Mouse (Mus musculus): ENCODE results near the gene Ntf5.

Ntf5 gene

GRCm38 (mm10) chr7:45403532-45404261 lies 9.8 kb upstream of the Ntf5 start:
- no peak for DNase-seq (ENCODE audit: extremely low read depth, low read depth, low spot score)

GRCm38 (mm10) chr7:45405091-45406075 lies 8.1 kb upstream of the Ntf5 start, which contains the start of gene Kcna7:
TSS of gene Kcna7 (plus strand) at chr7:45405653.
- DNase-seq (ENCODE audit: extremely low read depth, low read depth, low spot score), result no peak

GRCm38 (mm10) chr7:45406157-45407156 lies 7.0 kb upstream of the Ntf5 start:
- DNase-seq (ENCODE audit: extremely low read depth, low read depth, low spot score), result no peak

GRCm38 (mm10) chr7:45407836-45408235 lies 5.7 kb upstream of the Ntf5 start:
- no peak for DNase-seq (ENCODE audit: extremely low read depth, low read depth, low spot score)

DNA sequence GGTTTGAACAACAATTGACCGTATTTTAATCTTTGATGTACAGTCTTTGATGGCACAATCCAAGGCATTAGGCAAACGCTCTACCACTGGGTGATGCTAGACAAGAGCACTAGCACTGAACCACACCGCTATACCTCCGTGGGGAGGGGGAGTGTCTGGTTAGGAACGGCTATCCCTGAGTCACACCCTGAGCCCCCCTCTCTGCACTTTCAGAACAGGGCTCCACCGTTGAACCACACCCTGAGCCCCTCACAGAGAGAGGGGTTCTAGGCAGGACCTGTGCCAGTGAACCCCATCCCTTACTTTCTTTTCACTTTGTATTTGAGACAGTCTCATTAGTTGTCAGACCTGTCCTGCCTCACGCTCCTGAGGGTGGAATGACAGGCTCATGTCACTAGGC lies 5.1 kb upstream of the Ntf5 start:
- DNase-seq (ENCODE audit: extremely low read depth, low read depth, low spot score), result no peak

- DNase-seq (ENCODE audit: extremely low read depth, low read depth, low spot score), result no peak
Measured at GRCm38 (mm10) chr7:45408949-45409348, 4.5 kb upstream of the Ntf5 start.

DNA sequence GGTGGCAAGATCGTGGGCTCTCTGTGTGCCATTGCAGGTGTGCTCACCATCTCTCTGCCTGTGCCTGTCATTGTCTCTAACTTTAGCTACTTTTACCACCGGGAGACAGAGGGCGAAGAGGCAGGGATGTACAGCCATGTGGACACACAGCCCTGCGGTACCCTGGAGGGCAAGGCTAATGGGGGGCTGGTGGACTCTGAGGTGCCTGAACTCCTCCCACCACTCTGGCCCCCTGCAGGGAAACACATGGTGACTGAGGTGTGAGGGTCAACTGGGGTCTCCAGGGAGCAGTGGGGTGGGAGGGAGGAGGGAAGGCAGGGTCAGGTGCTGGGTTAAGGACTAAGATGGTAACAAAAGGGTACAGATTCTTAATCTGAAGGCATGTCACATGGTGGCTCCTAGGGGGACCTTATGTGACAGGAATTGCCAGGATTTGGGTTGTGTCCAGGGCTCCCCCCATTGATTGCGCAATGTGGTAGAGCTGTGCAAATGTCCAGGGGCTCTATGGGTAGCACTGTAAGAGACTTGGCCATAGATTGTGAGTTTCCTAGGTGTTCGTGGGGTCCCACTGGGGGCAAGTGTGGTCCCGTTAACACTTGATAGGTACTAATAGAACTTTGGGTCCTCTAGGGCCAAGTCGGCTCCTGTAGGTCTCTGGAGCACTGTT lies 3.9 kb upstream of the Ntf5 start:
- DNase-seq (ENCODE audit: extremely low read depth, low read depth, low spot score), result no peak

- no peak for DNase-seq (ENCODE audit: extremely low read depth, low read depth, low spot score)
Measured at GRCm38 (mm10) chr7:45412421-45412820, 1.1 kb upstream of the Ntf5 start.

- no peak for DNase-seq (ENCODE audit: extremely low read depth, low read depth, low spot score)
Measured at GRCm38 (mm10) chr7:45413864-45414739, 607 bp downstream of the Ntf5 start.

GRCm38 (mm10) chr7:45414740-45415224 lies 1.3 kb downstream of the Ntf5 start:
- DNase-seq (ENCODE audit: extremely low read depth, low read depth, low spot score), result no peak

- no peak for DNase-seq (ENCODE audit: extremely low read depth, low read depth, low spot score)
Measured at GRCm38 (mm10) chr7:45415636-45416035, 2.1 kb downstream of the Ntf5 start.

DNA sequence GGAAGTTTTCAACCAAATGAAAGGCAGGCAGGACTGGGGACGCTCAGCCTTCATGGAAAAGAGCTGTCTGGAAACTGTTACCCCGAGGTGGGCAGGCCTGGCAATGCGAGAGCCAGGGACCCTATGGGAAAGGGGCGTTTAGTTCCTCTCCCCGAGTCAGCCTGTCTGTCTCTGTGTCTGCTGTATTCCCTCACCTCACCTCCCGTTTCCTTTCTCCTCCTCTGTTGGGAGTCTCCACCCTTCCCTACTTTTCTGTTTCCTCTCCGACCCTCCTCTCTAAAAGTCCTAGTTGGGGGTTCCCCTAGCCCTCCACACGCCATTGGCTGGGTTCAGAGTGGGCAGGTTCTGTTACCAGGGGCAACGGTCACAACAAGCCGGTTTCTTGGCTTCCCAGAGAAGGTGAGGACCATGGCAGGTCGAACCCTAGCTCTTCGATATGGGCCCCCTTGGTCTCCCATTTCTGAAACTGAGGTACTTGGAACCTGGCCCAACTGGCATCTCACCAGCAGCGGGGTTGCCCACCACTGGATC lies 4.5 kb downstream of the Ntf5 start:
- DNase-seq (ENCODE audit: extremely low read depth, low read depth, low spot score), result no peak

GRCm38 (mm10) chr7:45419859-45420614 lies 6.5 kb downstream of the Ntf5 start:
- DNase-seq (ENCODE audit: extremely low read depth, low read depth, low spot score), result no peak

DNA sequence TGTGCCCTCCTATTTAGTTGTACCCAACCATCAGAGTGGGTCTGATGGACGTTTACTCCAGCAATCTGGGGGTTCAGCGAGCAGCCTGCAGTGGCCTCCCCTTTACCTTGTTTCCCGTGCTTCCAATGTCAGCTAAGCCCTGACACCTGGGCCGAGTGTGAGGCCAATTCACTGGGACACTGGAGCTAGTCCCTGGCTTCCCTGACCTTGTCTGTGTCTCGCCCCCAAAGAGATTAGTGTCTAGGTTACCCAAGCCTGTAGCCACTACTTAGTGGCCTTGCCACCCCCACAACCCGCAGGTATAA lies 7.1 kb downstream of the Ntf5 start, which contains the start of gene Lhb:
Lhb (plus strand) TSS at position 206 of the 305 bp plus-strand sequence.
- no peak for DNase-seq (ENCODE audit: extremely low read depth, low read depth, low spot score)

- no peak for DNase-seq (ENCODE audit: extremely low read depth, low read depth, low spot score)
Measured at GRCm38 (mm10) chr7:45421194-45421593, 7.7 kb downstream of the Ntf5 start.

DNA sequence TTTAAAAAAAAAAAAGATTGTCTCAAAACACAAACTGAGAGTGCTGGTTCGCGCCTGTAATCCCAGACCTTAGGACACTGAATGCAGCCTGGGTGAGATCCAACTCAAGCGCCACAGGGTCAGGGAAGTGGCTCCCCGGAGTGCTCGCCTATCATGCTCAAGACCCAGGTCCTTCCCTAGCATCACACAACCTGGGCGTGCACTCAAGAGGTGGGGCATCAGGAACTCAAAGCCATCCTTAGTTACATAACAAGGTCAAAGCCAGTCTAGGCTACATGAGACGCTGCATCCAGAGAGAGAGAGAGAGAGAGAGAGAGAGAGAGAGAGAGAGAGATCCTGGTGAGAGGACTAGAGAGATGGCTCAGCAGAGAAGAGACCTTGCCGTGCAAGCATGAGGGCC lies 13.1 kb downstream of the Ntf5 start:
- DNase-seq (ENCODE audit: extremely low read depth, low read depth, low spot score), result no peak

DNA sequence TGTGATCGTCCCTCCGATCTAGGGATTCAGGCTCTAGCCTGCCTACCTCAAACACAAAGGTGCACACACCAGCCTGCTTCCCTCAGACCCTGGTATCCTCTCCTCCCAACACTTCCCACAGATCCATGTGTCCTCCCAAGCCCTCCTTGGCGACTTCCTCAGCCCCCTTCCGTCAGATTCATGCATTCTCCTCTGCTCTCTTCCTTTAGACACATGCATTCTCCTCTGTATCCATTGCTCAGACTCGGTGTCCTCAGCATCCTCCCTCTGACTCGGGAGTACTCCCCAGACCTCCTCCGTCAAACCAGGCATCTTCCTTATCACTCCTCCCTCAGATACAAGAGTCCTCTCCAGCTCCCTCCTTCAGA lies 20.3 kb downstream of the Ntf5 start:
- DNase-seq (ENCODE audit: extremely low read depth, low read depth, low spot score), result no peak

All from fat pad, adult 2 months (tissue).